Mouse (Mus musculus): ENCODE measurements around the gene Loxl3.

Gene Loxl3

GRCm38 (mm10) chr6:83086121-83087035 is 52.4 kb downstream of the Loxl3 start, which contains the start of gene Lbx2:
TSS of gene Lbx2 (plus strand) at chr6:83086367.
- DNase-seq (ENCODE audit: low read depth, low spot score) = no peak

GRCm38 (mm10) chr6:83087205-83087925 is 53.4 kb downstream of the Loxl3 start:
- no peak for DNase-seq (ENCODE audit: low read depth, low spot score)

- no peak for DNase-seq (ENCODE audit: low read depth, low spot score)
These were observed 53.9 kb downstream of the Loxl3 start for GRCm38 (mm10) chr6:83087926-83088260.

GRCm38 (mm10) chr6:83092416-83093127 is 58.6 kb downstream of the Loxl3 start:
- no peak for DNase-seq (ENCODE audit: low read depth, low spot score)

- no peak for DNase-seq (ENCODE audit: low read depth, low spot score)
These were observed 62.0 kb downstream of the Loxl3 start for GRCm38 (mm10) chr6:83095968-83096367.

- no peak for DNase-seq (ENCODE audit: low read depth, low spot score)
These were observed 64.4 kb downstream of the Loxl3 start for GRCm38 (mm10) chr6:83098411-83098810.

- peak; percentile 83 for DNase-seq (ENCODE audit: low read depth, low spot score)
These were observed 67.3 kb downstream of the Loxl3 start, which contains the start of the genes Ccdc142 and Gm42688 for GRCm38 (mm10) chr6:83101316-83101687. TSS of gene Ccdc142 (plus strand) at chr6:83101601. TSS of gene Gm42688 (plus strand) at chr6:83101617.

- DNase-seq (ENCODE audit: low read depth, low spot score) = no peak
These were observed 67.9 kb downstream of the Loxl3 start for GRCm38 (mm10) chr6:83101688-83102556.

Data from brain, embryonic 18.5 days (tissue).